Mouse (Mus musculus) erythroblast, embryonic 14.5 days (primary cell): ENCODE results near the gene Pip4k2a.

Experiments used
- GATA1 ChIP-seq: IDR thresholded peaks from 2 replicates; pipeline ENCODE4 v1.6.1; 2012; ENCODE audit warnings: low read length, inconsistent platforms, mixed read lengths
- TAL1 ChIP-seq: IDR thresholded peaks from 3 replicates; pipeline ENCODE4 v1.6.1; 2012; ENCODE audit warnings: low read length, inconsistent platforms, mixed read lengths

- TF ChIP-seq TAL1, result no peak
- no peak for TF ChIP-seq GATA1
Measured at GRCm38 (mm10) chr2:18890227-18891001, 107.5 kb downstream of the Pip4k2a start.
